Mouse (Mus musculus) MEL (cell line): Measurements from ENCODE around the gene Dock9. TPM values are rescaled to one million over a fixed set of nuclear protein-coding genes. Genes with fewer than 3 reads are reported as not detected.

Experiments used
- DNase-seq: peaks from one replicate; pipeline ENCODE4 v3.0.0; 2011; ENCODE audit warnings: low read depth, low spot score
- H3K27ac ChIP-seq: 2 replicates; pipeline ENCODE4 v1.5.1; 2012; ENCODE audit warnings: low read depth, mild to moderate bottlenecking, control low read depth, low read length, moderate library complexity; ENCODE audit not compliant: control insufficient read depth
- H3K27me3 ChIP-seq, 2 experiments: fragments of 150-350 bp in 1 of 2; sonication (generic) in 1 of 2; 2 replicates each; pipeline ENCODE4 v1.6.1; 2012; ENCODE audit warnings: low read length in 2 of 2, mild to moderate bottlenecking in 2 of 2, improper control_type of control experiment in 1 of 2, moderate library complexity in 1 of 2; ENCODE audit not compliant: insufficient read depth in 2 of 2, control insufficient read depth in 1 of 2
- H3K36me3 ChIP-seq, 2 experiments: 2 replicates each; pipeline ENCODE4 v1.6.1; 2012 to 2014; ENCODE audit warnings: low read length in 2 of 2, improper control_type of control experiment in 1 of 2, inconsistent platforms in 1 of 2, mild to moderate bottlenecking in 1 of 2; ENCODE audit not compliant: insufficient read depth in 2 of 2, control insufficient read depth in 1 of 2
- H3K4me1 ChIP-seq, 2 experiments: fragments of 150-350 bp in 1 of 2; sonication (generic) in 1 of 2; 2 replicates each; pipeline ENCODE4 v1.6.1; 2012; ENCODE audit warnings: low read length in 2 of 2, improper control_type of control experiment in 1 of 2, mild to moderate bottlenecking in 1 of 2; ENCODE audit not compliant: insufficient read depth in 2 of 2, control insufficient read depth in 1 of 2
- H3K4me3 ChIP-seq, 2 experiments: fragments of 150-350 bp in 1 of 2; sonication (generic) in 1 of 2; 2 replicates each; pipeline ENCODE4 v1.5.1; 2012; ENCODE audit warnings: low read depth in 2 of 2, low read length in 2 of 2, mild to moderate bottlenecking in 2 of 2, moderate library complexity in 2 of 2, control low read depth in 1 of 2, improper control_type of control experiment in 1 of 2; ENCODE audit not compliant: control insufficient read depth in 1 of 2, insufficient read depth in 1 of 2
- H3K79me2 ChIP-seq: 2 replicates; pipeline ENCODE4 v1.6.1; 2012; ENCODE audit warnings: mild to moderate bottlenecking, low read length, moderate library complexity; ENCODE audit not compliant: control insufficient read depth, poor library complexity, insufficient read depth
- H3K9ac ChIP-seq: 2 replicates; pipeline ENCODE4 v1.6.1; 2012; ENCODE audit warnings: low read depth, mild to moderate bottlenecking, control low read depth, low read length, moderate library complexity; ENCODE audit not compliant: control insufficient read depth, poor library complexity, severe bottlenecking
- H3K9me3 ChIP-seq: fragments of 150-350 bp; sonication (generic); replicated peaks from 2 replicates; pipeline ENCODE4 v1.6.1; 2012; ENCODE audit warnings: mild to moderate bottlenecking, low read length, improper control_type of control experiment, moderate library complexity; ENCODE audit not compliant: insufficient read depth
- CHD1 ChIP-seq: IDR thresholded peaks from 2 replicates; pipeline ENCODE4 v1.6.1; 2012; ENCODE audit warnings: low read depth, mild to moderate bottlenecking, inconsistent platforms, low read length, improper control_type of control experiment
- CHD2 ChIP-seq: IDR thresholded peaks from 2 replicates; pipeline ENCODE4 v1.6.1; 2011; ENCODE audit warnings: low read length, improper control_type of control experiment
- CTCF ChIP-seq, 3 experiments: IDR thresholded peaks in 2 of 3; conservative IDR thresholded peaks in 1 of 3; 2 replicates each; pipeline ENCODE4 v1.5.1; 2011 to 2012; ENCODE audit warnings: low read length in 3 of 3, low read depth in 2 of 3, mild to moderate bottlenecking in 2 of 3, improper control_type of control experiment in 1 of 3, inconsistent platforms in 1 of 3, mixed read lengths in 1 of 3, moderate library complexity in 1 of 3; ENCODE audit not compliant: control insufficient read depth in 1 of 3, insufficient read depth in 1 of 3, poor library complexity in 1 of 3, severe bottlenecking in 1 of 3
- ELF1 ChIP-seq: IDR thresholded peaks from 2 replicates; pipeline ENCODE4 v1.6.1; 2014; ENCODE audit warnings: low read depth, mild to moderate bottlenecking, inconsistent platforms, low read length, improper control_type of control experiment, moderate library complexity
- HCFC1 ChIP-seq: IDR thresholded peaks from 2 replicates; pipeline ENCODE4 v1.6.1; 2012; ENCODE audit warnings: low read depth, mild to moderate bottlenecking, inconsistent platforms, low read length, improper control_type of control experiment, moderate library complexity
- JUND ChIP-seq: IDR thresholded peaks from 2 replicates; pipeline ENCODE4 v1.6.1; 2011; ENCODE audit warnings: low read depth, mild to moderate bottlenecking, improper control_type of control experiment, low read length
- MAFK ChIP-seq: IDR thresholded peaks from 2 replicates; pipeline ENCODE4 v1.6.1; 2011; ENCODE audit warnings: low read depth, mild to moderate bottlenecking, low read length, improper control_type of control experiment, borderline replicate concordance
- MAX ChIP-seq: IDR thresholded peaks from 2 replicates; pipeline ENCODE4 v1.6.1; 2011; ENCODE audit warnings: low read length, improper control_type of control experiment
- MEF2A ChIP-seq: IDR thresholded peaks from 2 replicates; pipeline ENCODE4 v1.6.1; 2014; ENCODE audit warnings: low read depth, mild to moderate bottlenecking, inconsistent platforms, low read length, improper control_type of control experiment; ENCODE audit not compliant: poor library complexity, insufficient replicate concordance, severe bottlenecking; ENCODE audit errors: extremely low read depth
- MXI1 ChIP-seq: IDR thresholded peaks from 2 replicates; pipeline ENCODE4 v1.6.1; 2011; ENCODE audit warnings: mild to moderate bottlenecking, low read depth, low read length, improper control_type of control experiment
- MYB ChIP-seq: IDR thresholded peaks from 2 replicates; pipeline ENCODE4 v1.6.1; 2011; ENCODE audit warnings: mild to moderate bottlenecking, low read depth, low read length, improper control_type of control experiment
- MYC ChIP-seq: IDR thresholded peaks from 2 replicates; pipeline ENCODE4 v1.6.1; 2011; ENCODE audit warnings: low read depth, mild to moderate bottlenecking, low read length, improper control_type of control experiment, moderate library complexity
- NELFE ChIP-seq: IDR thresholded peaks from 2 replicates; pipeline ENCODE4 v1.6.1; 2011; ENCODE audit warnings: low read depth, low read length, improper control_type of control experiment
- RAD21 ChIP-seq: IDR thresholded peaks from 2 replicates; pipeline ENCODE4 v1.6.1; 2011; ENCODE audit warnings: mild to moderate bottlenecking, low read depth, low read length, improper control_type of control experiment
- SMC3 ChIP-seq: IDR thresholded peaks from 2 replicates; pipeline ENCODE4 v1.6.1; 2011; ENCODE audit warnings: low read depth, low read length, improper control_type of control experiment
- UBTF ChIP-seq: IDR thresholded peaks from 2 replicates; pipeline ENCODE4 v1.6.1; 2012; ENCODE audit warnings: low read depth, mild to moderate bottlenecking, inconsistent platforms, low read length, improper control_type of control experiment, moderate library complexity, borderline replicate concordance; ENCODE audit not compliant: insufficient read depth
- USF2 ChIP-seq, 2 experiments: IDR thresholded peaks; 2 replicates each; pipeline ENCODE4 v1.6.1; 2011 to 2012; ENCODE audit warnings: improper control_type of control experiment in 2 of 2, low read length in 2 of 2, borderline replicate concordance in 1 of 2, inconsistent platforms in 1 of 2, low read depth in 1 of 2, mild to moderate bottlenecking in 1 of 2; ENCODE audit not compliant: insufficient read depth in 1 of 2
- ZC3H11A ChIP-seq: IDR thresholded peaks from 2 replicates; pipeline ENCODE4 v1.6.1; 2012; ENCODE audit warnings: low read depth, mild to moderate bottlenecking, inconsistent platforms, low read length, improper control_type of control experiment
- ZNF384 ChIP-seq: IDR thresholded peaks from 2 replicates; pipeline ENCODE4 v1.6.1; 2012; ENCODE audit warnings: low read depth, mild to moderate bottlenecking, inconsistent platforms, low read length, improper control_type of control experiment
- polyA plus RNA-seq, 2 experiments: library from polyadenylated mRNA; stranded (reverse) in 1 of 2; unstranded in 1 of 2; fragments of >175 nt in 1 of 2; fragments of >200 nt in 1 of 2; gene quantifications; 2 replicates each; pipeline versions ENCODE4 v1.2.1 to v1.2.4; 2012; ENCODE audit warnings: low replicate concordance in 2 of 2, low read depth in 1 of 2; ENCODE audit not compliant: insufficient read length in 2 of 2, insufficient read depth in 1 of 2, missing spikeins in 1 of 2
- total RNA-seq: library from RNA; depleted of rRNA; stranded (reverse); fragments of 300-350 nt; gene quantifications from 2 replicates; pipeline ENCODE4 v1.2.3, GENCODE M21; 2012

Dock9 gene
- total and polyA plus RNA-seq, 3 experiments = 6.3 to 9.4 TPM; not detected in 1

DNA sequence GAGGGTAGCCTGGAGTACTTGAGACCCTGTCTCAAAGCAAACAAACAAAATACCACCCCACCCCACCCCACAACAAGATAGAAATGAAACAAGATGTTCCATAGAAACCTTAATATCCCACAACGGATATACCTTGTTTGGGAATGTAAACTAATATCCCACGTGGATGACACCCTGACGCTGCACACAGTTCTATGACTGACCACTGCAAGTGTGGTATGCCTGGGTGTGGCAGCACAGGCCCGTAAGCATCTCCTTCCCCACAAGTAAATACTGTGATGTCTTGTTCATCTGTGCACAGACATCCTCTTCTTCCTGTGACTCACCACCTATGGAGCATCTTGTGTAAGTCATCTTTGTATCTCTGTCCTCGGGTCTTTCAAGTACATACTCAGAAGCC lies 118.7 kb downstream of the Dock9 start:
- no peak overlapping the region for H3K27ac ChIP-seq
- no peak overlapping the region for H3K9ac ChIP-seq
- no peaks in the 10 kb centered on the region for H3K27me3 ChIP-seq
- no peaks in the 10 kb centered on the region for H3K36me3 ChIP-seq
- H3K79me2 ChIP-seq = no peaks in the 10 kb centered on the region
- TF ChIP-seq ZNF384 = no peak
- no peak for TF ChIP-seq JUND
- no peak for TF ChIP-seq CHD2
- no peak for TF ChIP-seq MAFK
- no peak for TF ChIP-seq USF2 (IDR thresholded peaks at IDR 0.05; ENCODE audit: borderline replicate concordance in 1 of 2, insufficient read depth in 1 of 2, low read depth in 1 of 2, low read length in 2 of 2)
- no peak for TF ChIP-seq MAX
- TF ChIP-seq UBTF = no peak
- TF ChIP-seq MXI1 = no peak
- no peak for TF ChIP-seq SMC3
- no peak for TF ChIP-seq ZC3H11A
- TF ChIP-seq HCFC1 = no peak
- H3K4me1 ChIP-seq = no peaks in the 10 kb centered on the region
- H3K4me3 ChIP-seq = no peak overlapping the region
- no peaks in the 10 kb centered on the region for H3K9me3 ChIP-seq
- DNase-seq = no peak

DNA sequence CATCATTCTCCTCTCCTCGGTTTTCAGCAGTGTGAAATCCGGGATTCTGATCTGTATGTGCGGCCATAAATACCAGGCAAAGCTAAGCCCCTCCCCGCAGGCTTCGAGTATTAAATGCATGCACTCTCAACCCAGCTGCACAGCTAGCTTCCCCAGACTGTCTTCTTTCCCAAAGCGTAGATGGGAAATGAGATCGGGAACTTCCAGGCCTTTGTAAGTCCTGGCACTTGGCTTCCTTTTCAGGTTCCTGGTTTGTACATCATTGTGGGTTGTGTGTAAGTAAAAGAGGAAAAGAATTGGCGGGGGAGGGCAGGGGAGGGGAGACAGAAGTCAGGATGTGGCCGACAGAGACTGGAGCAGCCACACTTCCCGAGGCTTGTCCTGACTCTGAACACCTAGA lies 119.2 kb downstream of the Dock9 start:
- H3K79me2 ChIP-seq = no peaks in the 10 kb centered on the region
- no peak for DNase-seq
- no peak overlapping the region for H3K27ac ChIP-seq
- no peak overlapping the region for H3K9ac ChIP-seq
- H3K9me3 ChIP-seq = no peaks in the 10 kb centered on the region
- no peaks in the 10 kb centered on the region for H3K36me3 ChIP-seq
- H3K4me1 ChIP-seq = no peaks in the 10 kb centered on the region
- no peak overlapping the region for H3K4me3 ChIP-seq
- TF ChIP-seq MYB (no peak), CTCF (IDR thresholded peaks at IDR 0.05 in 2 of 3, conservative IDR thresholded peaks at IDR 0.05 in 1 of 3; ENCODE audit: control insufficient read depth in 1 of 3, insufficient read depth in 1 of 3, low read depth in 2 of 3, low read length in 3 of 3, poor library complexity in 1 of 3, severe bottlenecking in 1 of 3) (no peak), ELF1 (no peak), ZC3H11A (no peak), SMC3 (no peak), CHD1 (no peak), MYC (no peak), NELFE (no peak), RAD21 (no peak), MEF2A (no peak)
- no peaks in the 10 kb centered on the region for H3K27me3 ChIP-seq
